Mouse (Mus musculus) lung, adult 2 months (tissue): ENCODE results near the gene 4921536K21Rik.

Experiments used
- CTCF ChIP-seq: fragments of 200-500 bp; IDR thresholded peaks from 2 replicates; pipeline ENCODE4 v1.5.1; 2011; ENCODE audit warnings: mild to moderate bottlenecking, low read length, control low read depth; ENCODE audit not compliant: insufficient read depth
- POLR2A ChIP-seq: fragments of 200-500 bp; IDR thresholded peaks from 2 replicates; pipeline ENCODE4 v1.6.1; 2011; ENCODE audit warnings: low read depth, mild to moderate bottlenecking, control low read depth, low read length, borderline replicate concordance; ENCODE audit errors: extremely low read depth

- no peak for TF ChIP-seq POLR2A
- no peak for TF ChIP-seq CTCF
These were observed 40.7 kb downstream of the 4921536K21Rik start for GRCm38 (mm10) chr11:3854156-3854555.
